Mouse (Mus musculus) NIH3T3 (cell line): ENCODE results near the gene Babam2.
A peak's percentile ranks its signal among the peaks of the same experiment; 100 is the strongest.

ENCODE experiments used
- DNase-seq: peaks from one replicate; pipeline ENCODE4 v3.0.0-alpha.2; 2012; ENCODE audit warnings: low read depth

Gene Babam2

GRCm38 (mm10) chr5:32080490-32081219 is 383.2 kb downstream of the Babam2 start:
- DNase-seq: no peak

GRCm38 (mm10) chr5:32084401-32084804 is 386.9 kb downstream of the Babam2 start:
- peak; percentile 36 for DNase-seq

GRCm38 (mm10) chr5:32085566-32085965 is 388.1 kb downstream of the Babam2 start:
- no peak for DNase-seq

GRCm38 (mm10) chr5:32085971-32086370 is 388.5 kb downstream of the Babam2 start:
- DNase-seq: no peak

GRCm38 (mm10) chr5:32086526-32087090 is 389.1 kb downstream of the Babam2 start:
- DNase-seq: no peak

- DNase-seq: peak; percentile 83
Measured at GRCm38 (mm10) chr5:32089481-32089880, 392.0 kb downstream of the Babam2 start.

GRCm38 (mm10) chr5:32092281-32092680 is 394.8 kb downstream of the Babam2 start:
- DNase-seq: peak; percentile 37

GRCm38 (mm10) chr5:32098691-32099090 is 401.2 kb downstream of the Babam2 start:
- no peak for DNase-seq

- peak; percentile 86 for DNase-seq
Measured at GRCm38 (mm10) chr5:32102484-32102883, 405.0 kb downstream of the Babam2 start.

GRCm38 (mm10) chr5:32102971-32103431 is 405.5 kb downstream of the Babam2 start:
- peak; percentile 26 for DNase-seq

- no peak for DNase-seq
Measured at GRCm38 (mm10) chr5:32103545-32103944, 406.1 kb downstream of the Babam2 start.

- DNase-seq: no peak
Measured at GRCm38 (mm10) chr5:32104119-32104990, 406.9 kb downstream of the Babam2 start.

- no peak for DNase-seq
Measured at GRCm38 (mm10) chr5:32106473-32107140, 409.1 kb downstream of the Babam2 start.

- DNase-seq: no peak
Measured at GRCm38 (mm10) chr5:32110651-32111050, 413.2 kb downstream of the Babam2 start.

- DNase-seq: no peak
Measured at GRCm38 (mm10) chr5:32112206-32112916, 414.9 kb downstream of the Babam2 start.

GRCm38 (mm10) chr5:32120901-32121376 is 423.5 kb downstream of the Babam2 start:
- DNase-seq: no peak

GRCm38 (mm10) chr5:32121936-32122335 is 424.5 kb downstream of the Babam2 start:
- no peak for DNase-seq

GRCm38 (mm10) chr5:32122363-32122762 is 424.9 kb downstream of the Babam2 start:
- DNase-seq: no peak

- no peak for DNase-seq
Measured at GRCm38 (mm10) chr5:32124957-32125356, 427.5 kb downstream of the Babam2 start.

- no peak for DNase-seq
Measured at GRCm38 (mm10) chr5:32127226-32127625, 429.7 kb downstream of the Babam2 start.

- no peak for DNase-seq
Measured at GRCm38 (mm10) chr5:32127927-32128326, 430.4 kb downstream of the Babam2 start.
